Mouse (Mus musculus) E14TG2a.4 (cell line): ENCODE data around the gene Vps13d.

Source experiments
- CTCF ChIP-seq: conservative IDR thresholded peaks from 2 replicates; pipeline ENCODE4 v1.5.1; 2014; ENCODE audit warnings: low read length
- NANOG ChIP-seq: IDR thresholded peaks from 2 replicates; pipeline ENCODE4 v1.6.1; 2014; ENCODE audit warnings: borderline replicate concordance, low read length, mixed read lengths
- POU5F1 ChIP-seq: IDR thresholded peaks from 2 replicates; pipeline ENCODE4 v1.6.1; 2014; ENCODE audit warnings: low read length, borderline replicate concordance

DNA sequence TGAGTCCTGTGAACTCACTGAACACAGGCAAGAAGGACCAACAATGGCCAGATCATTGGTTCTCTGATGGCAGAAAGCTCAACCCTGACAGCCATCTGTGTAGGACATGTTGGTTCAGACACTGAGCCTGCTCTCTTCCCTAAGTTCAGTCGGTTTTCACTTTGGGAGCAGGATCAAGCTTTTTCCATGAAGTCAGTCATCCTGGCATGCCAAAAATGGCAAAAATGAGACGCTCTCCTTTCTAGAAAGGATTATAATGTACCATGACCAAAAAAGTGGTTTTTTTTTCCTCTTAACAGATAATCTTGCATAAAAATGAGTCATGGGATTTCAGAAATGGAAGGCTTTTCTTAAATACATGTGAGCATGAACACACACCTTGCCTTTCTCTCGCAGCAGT lies 183.6 kb downstream of the Vps13d start:
- TF ChIP-seq CTCF (no peak), POU5F1 (no peak), NANOG (no peak)
